Mouse (Mus musculus) stomach, postnatal 0 days (tissue): ENCODE data around the gene Klrb1.

Source experiments
- CTCF ChIP-seq: IDR thresholded peaks from 2 replicates; pipeline ENCODE4 v1.5.1; 2016; ENCODE audit warnings: antibody characterized with exemption, low read depth, mild to moderate bottlenecking, moderate library complexity
- EP300 ChIP-seq: optimal IDR thresholded peaks from 2 replicates; pipeline ENCODE3; 2016; ENCODE audit warnings: antibody characterized with exemption

DNA sequence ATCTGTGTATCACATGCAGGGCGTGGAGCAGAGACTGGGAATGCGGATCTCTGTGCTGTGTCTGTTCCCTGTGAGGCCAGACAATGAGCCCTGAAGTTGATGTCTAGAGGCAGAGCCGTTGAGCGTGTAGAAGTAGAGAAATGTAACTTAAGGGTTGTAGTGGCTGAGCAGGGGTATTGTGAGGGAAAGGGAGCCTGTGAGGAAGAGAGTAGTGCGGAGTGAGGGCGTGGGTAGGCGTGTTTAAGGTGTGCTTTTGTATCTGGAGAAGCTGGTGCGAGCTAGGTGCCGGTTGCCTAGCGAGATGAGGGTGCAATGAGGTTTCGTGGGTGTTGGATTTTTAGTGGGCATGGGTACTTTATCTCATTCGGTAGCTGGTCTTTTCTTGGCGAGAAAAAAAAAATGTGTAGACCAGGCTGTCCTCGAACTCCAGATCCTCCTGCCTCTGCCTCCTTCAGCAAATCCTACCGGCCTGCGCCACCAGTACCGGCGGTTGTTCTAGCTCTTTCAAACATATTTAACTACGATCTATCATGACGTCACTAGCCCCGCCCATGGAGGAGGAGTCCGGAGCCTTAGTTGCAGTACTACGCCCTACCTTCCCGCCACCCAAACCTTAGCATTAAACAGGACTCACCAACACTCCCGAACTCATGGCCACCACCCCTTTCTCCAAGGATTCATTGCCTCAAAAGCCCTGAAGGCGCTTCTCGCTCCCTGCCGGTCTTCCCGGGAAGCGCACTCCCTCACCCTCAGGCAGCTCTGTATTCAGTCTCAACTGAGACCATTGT is 41.1 kb upstream of the Klrb1 start:
- TF ChIP-seq CTCF (peak; percentile 88), EP300 (no peak)
